Mouse (Mus musculus): ENCODE measurements around the gene Gm38392.
A peak's percentile ranks its signal among the peaks of the same experiment; 100 is the strongest.

Gm38392 gene

DNA sequence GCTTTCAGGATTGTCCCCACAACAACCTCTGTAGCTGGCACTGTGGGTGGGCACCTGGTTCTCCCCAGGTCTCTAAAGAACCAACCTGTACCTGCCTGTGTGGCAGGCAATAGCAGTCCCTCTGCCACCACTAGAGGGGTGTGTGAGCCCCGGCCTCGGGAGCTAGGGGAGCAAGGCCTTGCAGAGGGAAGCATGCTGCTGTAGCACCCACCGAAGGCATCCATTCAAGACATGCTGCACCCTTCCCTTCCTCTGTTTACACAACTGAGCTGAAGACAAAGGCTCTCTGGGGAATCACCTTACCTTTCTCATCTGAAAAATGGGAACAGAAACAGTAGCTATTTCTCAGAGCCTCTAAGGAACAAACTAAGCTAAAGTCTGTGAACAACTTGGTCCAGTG lies 51.8 kb downstream of the Gm38392 start:
- DNase-seq (ENCODE audit: low spot score), result no peak

DNA sequence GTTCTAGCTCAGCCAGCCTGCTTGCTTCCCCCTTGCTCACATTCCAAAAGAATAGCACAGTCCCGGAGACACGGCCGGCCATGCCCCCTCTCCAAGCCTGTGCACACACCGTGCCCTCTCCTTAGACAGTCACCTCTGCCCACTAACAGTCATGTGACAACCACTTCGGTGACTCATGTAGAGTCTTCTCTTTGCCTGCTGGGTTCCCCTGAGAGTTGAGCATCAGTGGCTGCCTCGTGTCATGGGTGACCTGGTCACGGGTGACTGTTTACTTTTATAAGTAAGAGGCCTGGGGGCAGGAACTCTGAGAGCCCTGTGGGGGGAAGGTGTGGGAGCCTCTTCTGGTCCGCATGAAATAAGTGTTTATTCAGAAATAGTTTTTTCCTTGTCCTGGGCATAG lies 53.0 kb downstream of the Gm38392 start:
- DNase-seq (ENCODE audit: low spot score), result no peak

DNA sequence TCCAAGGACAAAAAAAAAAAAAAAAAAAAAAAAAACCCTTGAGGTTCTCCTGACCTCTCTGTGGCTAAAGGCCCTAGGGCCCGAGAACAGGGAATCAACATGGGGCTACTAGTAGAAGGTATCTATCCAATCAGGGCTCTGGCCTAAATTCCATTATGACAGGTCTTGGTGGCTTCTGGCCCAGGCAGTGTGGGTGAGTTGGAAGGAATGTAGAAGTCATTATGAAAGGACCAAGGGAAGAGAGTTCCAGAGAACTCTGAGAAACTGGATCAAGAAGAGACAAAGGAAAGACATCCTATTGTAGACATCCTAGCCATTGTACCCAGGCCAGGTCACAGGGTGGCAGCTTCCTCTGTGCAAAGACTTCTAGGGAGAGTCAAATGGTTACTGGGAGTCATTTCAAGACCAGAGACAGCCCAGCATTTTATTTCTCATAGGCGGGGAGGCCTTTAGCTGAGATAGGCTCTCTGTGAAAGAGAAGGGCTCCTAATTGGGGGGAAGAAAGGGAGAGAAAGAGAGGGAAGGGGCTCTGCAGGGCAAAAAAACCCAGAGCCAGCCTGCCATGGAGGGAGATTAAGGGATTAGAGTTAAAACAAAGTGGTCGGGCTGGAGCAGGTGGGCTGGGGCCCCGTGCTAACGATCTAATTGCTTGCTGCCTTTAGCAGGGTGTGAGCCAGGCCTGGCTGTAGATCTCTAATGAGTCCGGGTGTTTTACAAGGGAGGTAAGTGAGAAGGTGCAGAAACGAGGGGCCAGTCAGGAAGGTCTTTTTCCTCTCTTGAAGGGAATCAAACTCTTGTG lies 54.0 kb downstream of the Gm38392 start:
- DNase-seq (ENCODE audit: low spot score), result no peak

DNA sequence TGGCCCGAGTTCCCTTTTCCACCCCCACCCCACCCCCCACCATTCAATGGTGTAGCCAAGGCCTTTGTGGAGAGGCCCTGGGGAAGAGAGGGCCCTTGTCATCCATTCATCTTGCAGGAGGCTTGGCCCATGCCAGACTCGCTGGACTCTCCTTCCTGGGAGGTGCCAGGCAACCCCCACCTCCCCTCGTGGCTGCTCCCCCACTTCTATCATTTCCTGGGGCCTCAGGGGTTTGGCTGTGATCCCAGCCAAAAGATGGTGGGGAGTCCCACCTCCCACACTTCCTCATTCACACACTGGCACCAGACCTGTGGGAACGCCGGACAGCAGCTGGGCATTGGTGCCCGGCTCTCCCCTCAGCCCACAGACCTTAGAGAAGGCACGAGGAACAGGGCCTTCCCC lies 54.7 kb downstream of the Gm38392 start:
- DNase-seq (ENCODE audit: low spot score), result peak; percentile 61

DNA sequence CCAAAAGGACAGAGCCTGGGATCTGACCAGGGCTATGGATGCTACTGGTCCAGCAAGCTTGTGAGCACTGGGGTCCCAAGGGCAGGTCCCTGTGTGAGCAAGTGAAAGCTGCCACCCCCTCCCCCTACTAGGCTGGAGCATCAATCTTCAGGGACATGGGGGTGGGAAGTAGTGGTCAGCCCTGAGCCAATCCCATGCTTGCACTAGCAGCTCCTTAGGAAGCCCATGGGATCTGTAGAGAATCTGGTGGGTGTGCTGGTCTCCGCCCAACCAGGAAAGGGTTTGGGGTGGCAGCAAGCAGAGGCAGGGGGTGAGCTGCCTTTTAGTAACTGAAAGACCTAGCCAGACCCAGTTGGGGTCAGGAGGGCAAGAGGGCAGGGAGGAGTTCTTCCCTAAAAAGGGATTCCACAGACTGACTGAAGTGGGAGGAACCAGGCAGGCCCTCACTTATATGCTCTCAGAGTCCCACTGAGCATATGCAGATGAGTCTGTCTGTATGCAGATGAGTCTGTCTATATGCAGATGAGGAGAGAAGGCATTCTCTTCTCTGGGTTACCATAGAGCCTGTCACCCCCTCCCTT lies 55.9 kb downstream of the Gm38392 start:
- DNase-seq (ENCODE audit: low spot score), result no peak

DNA sequence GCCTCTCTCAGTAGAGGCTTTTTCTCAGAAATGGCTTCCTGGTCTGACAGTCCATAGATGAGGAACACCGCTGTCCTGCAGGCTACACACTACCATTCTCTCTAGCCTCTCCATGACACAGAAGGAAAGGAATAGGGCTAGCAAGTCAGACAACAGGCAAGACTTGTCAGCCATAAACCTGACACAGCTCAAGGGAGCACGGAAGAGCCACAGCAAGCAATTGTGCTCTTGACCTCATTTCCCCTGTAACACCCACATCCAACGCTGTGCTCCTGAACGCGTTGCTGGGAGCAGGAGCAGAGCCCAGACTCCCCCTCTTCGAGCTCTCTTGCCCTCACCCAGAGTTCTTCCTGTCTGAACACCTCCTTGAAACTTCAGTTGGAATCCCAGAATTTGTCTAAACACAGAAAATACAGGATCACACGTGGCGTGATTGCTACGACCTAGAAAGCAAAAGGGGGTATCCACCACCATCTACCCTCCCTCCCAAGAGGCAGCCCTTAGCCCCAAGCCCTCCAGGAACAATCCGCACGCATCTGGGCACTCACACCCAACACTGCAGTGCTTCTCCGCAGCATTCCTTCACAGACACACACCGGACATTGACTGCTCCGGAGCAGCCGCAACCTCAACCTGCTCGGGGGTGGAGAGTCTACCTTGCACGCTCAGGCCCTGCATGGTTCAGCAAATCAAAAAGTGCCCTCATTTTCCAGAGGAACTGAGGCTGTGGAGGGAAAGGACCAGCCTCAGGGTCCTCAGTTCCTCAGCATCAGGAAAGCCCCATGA lies 56.6 kb downstream of the Gm38392 start:
- DNase-seq (ENCODE audit: low spot score), result no peak

DNA sequence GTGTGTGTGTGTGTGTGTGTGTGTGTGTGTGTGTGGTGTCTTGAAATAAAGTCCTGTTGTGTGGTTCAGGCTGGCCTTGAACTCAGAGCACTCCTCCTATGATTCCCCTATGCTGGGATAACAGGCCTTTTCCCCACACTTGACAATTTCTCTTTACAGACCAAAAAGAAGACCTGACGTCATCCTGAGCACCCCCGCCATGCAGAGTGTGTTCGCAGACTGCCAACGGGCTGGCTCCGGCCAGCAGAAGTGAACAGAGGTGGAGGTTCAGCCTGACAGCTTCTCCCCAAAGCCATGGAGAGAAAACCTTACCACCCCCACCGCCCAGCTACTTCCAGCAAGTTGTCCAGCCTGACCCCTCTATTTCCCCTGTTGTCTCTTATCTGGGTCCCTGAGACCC lies 57.5 kb downstream of the Gm38392 start:
- DNase-seq (ENCODE audit: low spot score), result no peak

DNA sequence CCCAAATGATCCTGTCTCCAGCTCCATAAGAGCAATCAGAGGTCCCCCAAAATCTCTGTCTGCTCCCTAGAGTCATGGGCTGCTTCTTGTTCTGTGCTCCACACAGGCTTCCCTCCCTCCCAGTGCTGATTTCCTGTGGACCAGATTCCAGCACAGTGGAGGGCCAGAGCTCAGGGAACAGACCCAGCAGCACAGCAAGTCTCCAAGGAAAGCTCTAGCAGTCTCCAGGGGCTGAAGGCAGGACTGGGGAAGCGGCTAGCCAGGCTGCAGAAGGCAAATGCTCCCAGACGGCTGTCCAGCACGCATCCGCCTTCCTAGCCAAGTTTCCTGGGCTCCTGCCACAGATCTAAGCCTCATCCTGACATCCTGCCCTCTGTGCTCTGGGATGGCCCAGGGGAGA lies 58.1 kb downstream of the Gm38392 start:
- no peak for DNase-seq (ENCODE audit: low spot score)

DNA sequence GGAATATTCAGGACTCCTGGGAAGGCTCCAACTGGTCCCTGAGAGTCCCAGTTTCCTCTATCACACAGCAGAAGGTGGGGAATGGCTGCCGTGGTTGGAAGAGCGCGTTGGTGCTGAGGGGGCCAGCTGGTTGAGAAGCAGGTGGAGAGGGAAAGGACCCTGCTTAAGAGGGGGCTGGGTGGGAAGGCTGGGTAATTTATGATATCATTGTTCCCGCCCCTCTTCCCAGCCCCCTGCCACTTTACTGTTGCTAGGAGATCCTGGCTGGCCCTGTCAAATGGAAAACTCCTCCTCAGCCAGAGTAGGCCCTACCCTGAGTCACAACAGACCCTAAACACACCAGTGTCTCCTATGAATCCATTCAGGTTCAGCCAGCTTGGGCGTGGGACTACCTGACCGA lies 59.0 kb downstream of the Gm38392 start:
- no peak for DNase-seq (ENCODE audit: low spot score)

DNA sequence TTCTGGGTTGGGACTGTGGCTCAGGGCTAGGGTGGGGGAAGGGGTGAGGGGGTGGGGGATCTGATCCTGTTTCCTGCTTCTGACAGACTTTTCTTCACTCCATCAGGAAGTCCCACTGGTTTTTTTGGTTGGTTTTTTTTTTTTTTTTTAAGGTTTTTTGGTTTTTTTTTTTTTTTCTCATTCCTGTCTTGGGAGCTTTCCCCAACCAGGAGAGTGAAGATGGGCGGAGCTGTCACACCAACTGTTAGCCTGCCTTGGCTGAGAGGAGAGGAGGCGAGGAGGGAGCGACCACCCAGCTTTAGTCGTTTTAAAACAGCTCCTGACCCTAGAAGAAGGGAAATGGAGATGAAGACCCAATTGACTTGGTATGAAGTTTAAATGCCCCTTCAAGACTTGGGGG lies 59.8 kb downstream of the Gm38392 start:
- DNase-seq (ENCODE audit: low spot score), result no peak

DNA sequence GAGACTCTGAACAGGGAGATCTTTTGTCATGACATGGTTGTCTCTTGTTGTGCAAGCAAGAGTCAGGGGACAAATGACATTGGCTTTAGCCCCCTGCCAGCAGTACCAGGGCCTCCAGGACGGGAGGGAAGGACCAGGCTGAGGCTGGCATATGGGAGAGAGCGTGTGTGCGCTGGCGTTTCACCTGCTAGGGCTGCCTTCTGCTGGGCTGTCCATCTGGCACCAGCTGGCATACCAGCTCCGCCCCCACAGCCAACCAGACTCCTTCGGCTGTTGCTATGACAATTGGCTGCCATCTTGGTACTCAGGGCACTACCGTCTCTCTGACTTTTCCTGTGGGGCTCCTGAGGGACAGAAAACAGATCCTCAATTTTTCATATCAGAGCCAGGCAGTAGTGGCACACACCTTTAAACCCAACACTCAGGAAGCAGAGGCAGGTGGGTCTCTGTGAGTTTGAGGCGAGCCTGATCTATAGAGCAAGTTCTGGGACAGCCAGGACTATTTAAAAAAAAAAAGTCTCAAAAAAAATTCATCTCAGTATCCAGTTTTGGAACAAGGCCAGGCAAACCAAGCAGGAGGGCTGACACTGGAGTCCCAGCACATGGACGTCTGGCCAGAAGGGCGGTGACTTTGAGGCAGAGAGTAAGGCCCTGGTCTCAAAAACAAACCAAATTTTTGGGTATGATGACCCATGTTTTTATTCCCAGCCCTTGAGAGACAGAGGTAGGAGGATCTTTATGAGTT lies 60.7 kb downstream of the Gm38392 start:
- DNase-seq (ENCODE audit: low spot score), result no peak

DNA sequence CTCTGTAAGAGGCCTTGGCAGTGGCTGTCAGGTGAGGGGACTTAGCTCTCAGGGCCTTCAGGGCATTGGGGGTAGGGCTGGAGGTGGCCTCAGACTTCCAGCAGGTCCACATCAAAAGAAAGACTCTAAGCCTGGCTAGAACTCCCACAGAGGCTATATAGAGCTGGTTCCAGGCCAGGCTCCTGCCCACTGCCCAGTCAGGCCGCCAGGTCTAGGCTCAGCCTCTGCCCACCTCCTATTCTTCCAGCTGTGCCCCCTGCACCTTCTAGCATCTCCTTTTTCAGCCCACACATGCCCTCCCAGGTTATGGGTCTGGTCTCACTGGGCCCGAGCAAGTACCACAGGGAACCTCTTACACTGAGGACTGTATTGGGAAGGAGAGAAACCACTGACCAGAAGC lies 62.1 kb downstream of the Gm38392 start:
- no peak for DNase-seq (ENCODE audit: low spot score)

DNA sequence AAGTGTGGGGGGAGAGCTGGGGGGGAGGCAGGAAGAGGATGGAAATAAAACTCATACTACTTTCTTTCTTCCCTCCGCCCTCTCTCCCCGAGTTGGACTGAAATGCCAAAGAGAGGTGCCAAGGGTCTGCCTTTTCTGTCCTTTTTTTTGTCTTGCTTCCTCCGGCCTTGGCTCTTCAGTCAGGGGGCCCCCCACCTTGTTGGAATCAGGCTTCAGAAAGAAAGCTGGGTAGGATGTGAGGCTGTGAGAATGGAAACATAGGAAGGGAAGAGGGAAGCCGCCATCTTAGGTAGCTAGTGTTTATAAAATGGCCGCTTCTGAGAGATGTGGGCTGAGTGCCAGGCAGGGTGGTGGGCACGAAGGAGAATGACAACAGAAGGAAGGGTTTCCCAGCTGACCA lies 64.6 kb downstream of the Gm38392 start:
- DNase-seq (ENCODE audit: low spot score), result no peak

DNA sequence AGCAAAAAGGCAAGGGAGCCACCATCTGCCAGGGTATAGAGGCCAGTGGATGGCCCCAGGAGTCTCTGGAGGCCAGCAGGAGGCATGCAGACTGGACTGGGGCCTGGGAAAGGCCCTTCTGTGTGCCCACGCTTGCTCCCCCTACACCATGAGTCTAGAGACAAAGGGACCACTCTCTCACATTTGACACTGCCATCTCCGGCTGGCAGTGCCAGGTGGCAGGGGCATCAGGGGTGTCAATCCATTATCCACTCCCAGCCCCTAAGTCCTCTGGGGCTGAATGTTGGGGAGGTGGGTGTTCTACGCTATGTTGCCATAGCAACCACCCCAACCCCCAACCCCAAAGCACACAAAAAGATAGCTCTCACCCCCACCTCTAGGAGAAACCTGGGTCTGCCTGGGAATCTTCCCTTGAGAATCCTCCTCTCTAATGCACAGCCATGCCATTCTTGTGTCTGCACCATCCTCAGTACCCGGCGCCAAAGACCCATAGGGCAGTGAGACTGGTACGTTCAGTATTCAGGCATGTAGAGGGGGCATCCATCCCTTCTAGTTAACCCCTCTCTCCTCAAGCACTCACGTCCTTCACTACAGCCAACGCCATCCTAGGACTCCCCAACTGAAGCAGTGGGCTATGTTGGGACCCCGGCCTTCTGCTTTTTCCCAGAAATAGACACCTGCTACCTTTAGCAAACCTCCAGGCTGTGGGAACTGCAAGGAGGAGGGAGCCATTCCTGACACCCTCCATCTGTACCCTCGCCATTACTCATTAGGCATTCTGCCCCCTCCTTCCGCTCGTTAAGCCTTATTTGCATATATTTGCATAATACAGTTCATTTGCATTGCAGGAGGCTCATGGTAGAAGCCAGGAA lies 65.3 kb downstream of the Gm38392 start:
- peak; percentile 78 for DNase-seq (ENCODE audit: low spot score)

DNA sequence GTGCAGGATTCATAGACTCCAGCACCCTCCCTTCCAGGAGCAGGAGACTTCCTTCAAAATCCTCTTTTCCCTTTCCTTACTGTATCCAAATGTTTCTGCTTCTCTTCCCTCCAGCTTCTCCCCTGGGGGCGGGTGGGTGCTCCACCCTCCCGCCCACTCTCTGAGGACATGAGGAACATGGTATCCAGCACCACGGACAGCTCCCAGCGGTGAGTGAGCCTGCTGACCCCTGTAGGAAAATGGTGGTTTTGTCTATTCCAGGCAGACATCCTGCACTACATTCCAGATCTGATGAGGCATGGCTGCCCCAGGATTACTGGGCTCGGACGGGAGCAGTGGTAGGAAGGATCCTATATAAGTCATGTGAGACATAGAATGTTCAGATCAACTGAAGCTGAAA lies 66.2 kb downstream of the Gm38392 start:
- no peak for DNase-seq (ENCODE audit: low spot score)

DNA sequence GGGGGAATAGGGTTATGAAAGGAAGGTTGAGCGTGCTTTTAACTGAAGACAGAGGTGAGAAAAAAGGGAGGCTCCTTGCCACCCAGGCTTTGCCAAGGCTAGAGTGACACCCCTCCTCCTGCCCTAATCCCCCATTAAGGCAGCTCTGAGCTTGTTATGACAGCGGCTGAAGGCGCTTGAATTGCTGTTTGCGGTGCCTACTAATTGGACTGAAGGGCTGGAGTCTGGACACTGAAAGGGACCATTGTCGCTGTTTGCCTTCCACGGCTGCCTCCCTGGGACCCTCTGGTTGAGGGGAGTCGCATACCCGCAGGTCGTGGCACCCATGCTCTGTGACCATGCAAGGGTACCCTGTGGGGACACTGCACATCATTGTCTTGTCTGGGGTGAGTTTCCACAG lies 67.1 kb downstream of the Gm38392 start:
- no peak for DNase-seq (ENCODE audit: low spot score)

DNA sequence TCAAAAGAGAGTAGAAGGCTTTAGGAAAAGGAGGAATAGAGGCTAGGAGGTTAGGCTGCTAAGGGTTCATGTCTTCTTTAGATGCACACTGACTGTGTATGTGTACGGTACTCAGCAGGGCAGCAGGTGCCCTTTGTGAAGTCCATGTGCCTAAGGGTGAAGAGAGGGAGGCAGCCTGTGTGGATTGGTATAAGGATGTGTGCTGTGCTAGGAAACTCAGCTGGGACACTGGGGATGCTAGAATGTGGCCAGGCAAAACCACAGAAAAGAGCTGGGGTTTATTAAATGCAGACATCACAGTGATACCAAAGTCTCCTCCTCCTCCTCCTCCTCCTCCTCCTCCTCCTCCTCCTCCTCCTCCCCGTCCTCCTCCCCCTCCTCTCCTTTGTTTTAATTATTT lies 69.3 kb downstream of the Gm38392 start:
- no peak for DNase-seq (ENCODE audit: low spot score)

DNA sequence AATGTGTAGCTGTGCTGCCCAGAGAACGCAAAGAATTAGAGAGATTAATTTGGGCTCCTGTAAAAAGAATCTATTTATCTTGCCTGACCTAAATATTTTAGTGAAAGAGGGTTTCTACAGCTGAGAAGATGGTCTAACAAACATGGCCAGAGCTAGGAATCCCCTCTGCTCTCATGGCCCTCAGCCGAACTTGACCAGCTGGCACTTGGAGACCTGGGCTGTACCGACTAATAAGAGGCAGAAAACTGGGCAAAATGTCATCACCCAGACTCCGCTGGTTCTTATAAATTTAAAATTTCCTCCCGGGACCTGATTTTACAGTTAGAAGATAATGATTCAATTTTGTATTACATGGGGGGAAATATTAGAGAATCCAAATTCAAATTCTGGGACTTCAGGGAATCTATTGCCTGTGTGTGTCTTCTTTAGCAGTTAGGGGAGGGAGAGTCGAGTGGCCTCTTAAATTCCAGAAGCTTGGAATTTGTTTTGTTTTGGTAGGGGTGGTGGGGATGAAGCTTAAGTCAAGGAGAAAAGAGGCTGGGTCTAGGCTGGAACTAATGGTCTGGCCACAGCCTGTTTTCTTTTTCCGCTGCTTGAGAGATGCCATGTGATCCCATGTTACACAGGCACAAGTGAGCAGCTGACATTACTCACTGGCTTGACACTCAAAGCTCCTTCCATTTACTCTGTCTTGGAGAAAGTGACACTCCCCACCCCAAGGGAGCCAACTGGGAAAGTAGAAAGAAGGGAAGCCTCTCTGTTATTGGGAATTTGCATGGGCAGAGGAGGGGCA lies 70.3 kb downstream of the Gm38392 start:
- DNase-seq (ENCODE audit: low spot score), result no peak

DNA sequence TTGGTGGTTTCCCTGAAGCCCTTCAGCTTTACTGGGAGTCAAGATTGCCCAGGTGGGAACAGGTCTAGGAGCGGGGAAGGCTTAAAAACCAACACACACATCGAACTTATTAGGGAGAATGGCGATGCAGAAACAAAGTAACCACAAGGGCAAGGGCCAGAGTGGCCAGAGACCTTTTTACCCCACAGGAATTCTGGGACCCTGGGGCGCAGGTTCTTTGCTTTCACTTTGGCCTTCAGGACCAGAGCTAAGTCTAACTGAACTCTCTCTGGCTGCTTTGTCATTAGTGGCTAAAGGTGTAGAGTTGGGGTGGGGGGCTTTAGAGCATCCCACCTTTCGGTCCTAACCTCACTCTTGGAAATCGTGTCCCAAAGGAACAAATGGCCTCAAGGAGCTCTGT lies 70.9 kb downstream of the Gm38392 start:
- no peak for DNase-seq (ENCODE audit: low spot score)

DNA sequence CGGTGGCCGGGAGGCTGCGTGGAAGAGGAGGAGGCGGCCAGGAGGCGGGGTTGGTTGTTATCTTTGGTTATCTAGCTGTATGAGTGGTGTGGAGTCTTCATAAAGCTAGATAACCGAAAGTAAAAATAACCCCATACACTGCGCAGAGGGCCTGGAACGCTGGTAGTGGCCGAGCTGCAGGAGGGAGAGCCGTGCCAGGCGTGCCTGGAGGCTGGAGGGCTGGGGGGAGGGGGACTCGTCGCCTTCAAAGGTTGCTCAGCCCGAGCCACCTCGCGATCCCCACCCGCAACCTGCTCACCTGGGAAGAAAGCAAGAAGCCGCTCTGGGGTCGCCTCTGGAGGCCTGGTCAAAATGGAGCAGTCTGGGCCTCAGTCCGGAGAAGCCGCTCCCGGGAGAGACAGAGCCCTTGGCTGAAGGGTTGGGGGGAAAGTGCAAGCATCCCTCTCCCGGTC lies 71.4 kb downstream of the Gm38392 start:
- DNase-seq (ENCODE audit: low spot score), result no peak
